Mouse (Mus musculus) cortical plate, adult 2 months (tissue): ENCODE measurements around the gene Slc10a1.

Source experiments
- CTCF ChIP-seq: fragments of 200-500 bp; IDR thresholded peaks from 2 replicates; pipeline ENCODE4 v1.5.1; 2011; ENCODE audit warnings: mild to moderate bottlenecking, control low read depth, low read length; ENCODE audit not compliant: insufficient read depth; ENCODE audit errors: extremely low read depth
- POLR2A ChIP-seq: fragments of 200-500 bp; IDR thresholded peaks from 2 replicates; pipeline ENCODE4 v1.6.1; 2011; ENCODE audit warnings: mild to moderate bottlenecking, low read length, control low read depth; ENCODE audit not compliant: insufficient read depth; ENCODE audit errors: extremely low read depth

GRCm38 (mm10) chr12:80952526-80952925 lies 16.0 kb downstream of the Slc10a1 start:
- TF ChIP-seq CTCF (no peak), POLR2A (no peak)
